Mouse (Mus musculus) hindbrain, embryonic 14.5 days (tissue): ENCODE measurements around the gene Axin1. TPM values are rescaled to one million over a fixed set of nuclear protein-coding genes. Genes with fewer than 3 reads are reported as not detected.
A peak's percentile ranks its signal among the peaks of the same experiment; 100 is the strongest.

Experiments used
- ATAC-seq: fragments of 200-750 bp; cut with Nextera tagmentation; 2 replicates; pipeline ENCODE4 v1.8.0; 2017; ENCODE audit warnings: moderate number of reproducible peaks, mild to moderate bottlenecking, moderate TSS enrichment, moderate library complexity; ENCODE audit not compliant: low FRiP score
- DNase-seq: peaks from one replicate; pipeline ENCODE4 v3.0.0-alpha.2; 2015; ENCODE audit warnings: low spot score
- H3K27ac ChIP-seq: fragments of 300-500 bp; sonication (generic); 2 replicates; pipeline ENCODE4 v1.5.1; 2014; ENCODE audit warnings: mild to moderate bottlenecking, moderate library complexity
- H3K27me3 ChIP-seq: fragments of 300-500 bp; sonication (generic); 2 replicates; pipeline ENCODE4 v1.6.1; 2014; ENCODE audit warnings: mild to moderate bottlenecking, low read length, mixed read lengths; ENCODE audit not compliant: control insufficient read depth, insufficient read depth
- H3K36me3 ChIP-seq: fragments of 300-500 bp; sonication (generic); replicated peaks from 2 replicates; pipeline ENCODE4 v1.6.1; 2014; ENCODE audit not compliant: control insufficient read depth, insufficient read depth
- H3K4me1 ChIP-seq: fragments of 300-500 bp; sonication (generic); replicated peaks from 2 replicates; pipeline ENCODE4 v1.6.1; 2014; ENCODE audit warnings: antibody characterized with exemption, low read length, mixed read lengths; ENCODE audit not compliant: control insufficient read depth, insufficient read depth
- H3K4me2 ChIP-seq: fragments of 300-500 bp; sonication (generic); replicated peaks from 2 replicates; pipeline ENCODE4 v1.6.1; 2014; ENCODE audit warnings: mild to moderate bottlenecking, moderate library complexity
- H3K4me3 ChIP-seq: fragments of 300-500 bp; sonication (generic); replicated peaks from 2 replicates; pipeline ENCODE4 v1.5.1; 2014; ENCODE audit warnings: mild to moderate bottlenecking, low read length
- H3K9ac ChIP-seq: fragments of 300-500 bp; sonication (generic); 2 replicates; pipeline ENCODE4 v1.6.1; 2014
- H3K9me3 ChIP-seq: fragments of 300-500 bp; sonication (generic); 2 replicates; pipeline ENCODE4 v1.6.1; 2016; ENCODE audit warnings: low read length; ENCODE audit not compliant: control insufficient read depth
- WGBS: fragments of 180-500 bp; shearing (Covaris S2); extraction: QIAGEN DNeasy Blood & Tissue Kit; methylation state at CpG from one replicate; pipeline ENCODE4 v1.1.7; 2014; 5-methylcytosine and 5-hydroxymethylcytosine counted together
- polyA plus RNA-seq: library from polyadenylated mRNA; unstranded; fragments of >200 nt; fragmentation: Nextera tagmentation; extraction: Ambion mirVana; gene quantifications from 2 replicates; pipeline ENCODE4 v1.2.1, GENCODE M21; 2014

The Axin1 gene
- polyA plus RNA-seq, 1 experiment from 2014 or later, result 7.0 TPM

DNA sequence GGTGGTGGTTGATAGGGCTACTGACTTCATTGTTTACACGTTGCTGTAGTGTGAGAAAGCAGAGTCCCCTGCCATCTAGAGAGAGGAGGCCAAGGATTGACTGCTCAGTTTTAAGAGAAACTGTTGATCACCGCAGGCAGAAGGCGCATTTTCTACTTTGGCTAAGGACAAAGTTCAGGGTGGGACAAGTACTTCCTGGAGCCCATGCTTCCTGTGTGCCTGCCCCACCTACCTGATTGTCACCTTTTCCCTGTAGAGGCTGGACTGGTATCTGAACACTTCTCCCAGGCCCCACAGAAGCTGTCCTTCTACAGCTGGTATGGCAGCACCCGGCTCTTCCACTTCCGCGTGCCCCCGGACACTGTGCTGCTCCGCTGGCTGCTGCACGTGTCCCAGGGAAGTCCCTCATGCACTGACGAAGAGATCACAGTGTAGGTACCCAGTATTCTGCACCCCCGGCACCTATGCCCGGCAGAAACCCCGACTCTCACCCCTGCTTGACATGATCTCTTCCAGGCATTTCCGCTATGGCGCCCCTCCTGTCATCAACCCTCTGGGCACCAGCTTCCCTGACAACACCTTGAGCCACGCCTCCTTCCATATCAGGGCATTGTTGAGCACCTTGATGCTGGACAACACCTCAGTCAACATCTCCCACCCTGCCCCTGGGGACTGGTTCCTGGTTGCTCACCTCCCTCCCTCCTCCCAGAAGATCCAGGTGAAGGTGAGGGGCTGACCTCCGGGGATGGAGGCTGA, 21.8 kb upstream of the Axin1 start:
- Histone ChIP-seq H3K9me3 (no peaks in the 10 kb centered on the region), H3K4me3 (no peak overlapping the region), H3K4me1 (peaks cover 9% of the 10 kb centered on the region; the same call in 1 of the 2 replicates), H3K9ac (no peak overlapping the region), H3K36me3 (no peaks in the 10 kb centered on the region), H3K4me2 (no peak overlapping the region), H3K27ac (no peak overlapping the region), H3K27me3 (peaks cover 42% of the 10 kb centered on the region)
- ATAC-seq (no peak), DNase-seq (no peak)
- 89% methylated on average over 17 of the region's 17 CpGs for WGBS

DNA sequence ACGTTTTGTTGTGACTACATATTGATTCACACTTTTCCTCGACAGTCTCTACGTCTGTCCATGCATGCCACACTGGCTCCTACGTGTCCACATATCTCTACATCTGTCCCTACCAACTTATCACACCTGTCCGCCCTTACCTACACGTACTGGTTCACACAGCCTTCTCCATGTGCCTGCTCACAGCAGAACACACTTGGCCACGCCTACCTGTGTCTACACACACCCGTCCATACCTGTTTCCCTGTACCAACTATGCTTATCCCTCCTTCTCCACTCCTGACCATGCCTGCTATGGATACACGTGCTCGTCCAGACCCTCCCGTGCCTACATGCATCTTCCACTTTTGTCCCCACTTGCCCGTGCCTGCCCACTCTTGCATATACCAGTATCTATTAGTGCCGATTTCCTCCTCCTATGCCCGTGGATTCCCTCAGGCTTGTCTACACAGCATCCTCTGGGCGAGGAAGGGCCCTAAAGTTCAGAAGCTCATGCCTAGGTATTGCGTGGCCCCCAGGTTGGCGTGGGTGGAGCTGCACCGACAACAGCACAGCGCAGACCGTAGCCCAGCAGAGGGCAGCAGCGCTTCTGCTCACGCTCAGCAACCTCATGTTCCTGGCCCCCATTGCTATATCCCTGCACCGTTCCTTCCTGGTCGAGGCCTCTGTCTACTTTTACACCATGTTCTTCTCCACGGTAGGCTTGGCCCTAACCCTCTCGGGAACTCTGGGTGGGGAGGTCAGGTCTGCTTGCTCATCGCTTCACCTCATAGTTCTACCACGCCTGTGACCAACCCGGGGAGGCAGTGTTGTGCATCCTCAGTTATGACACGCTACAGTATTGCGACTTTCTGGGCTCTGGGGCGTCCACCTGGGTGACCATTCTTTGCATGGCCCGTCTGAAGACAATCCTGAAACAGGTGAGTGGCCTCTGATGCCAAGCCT, 18.4 kb upstream of the Axin1 start:
- H3K4me2 ChIP-seq, result no peak overlapping the region
- peak; percentile 69 for DNase-seq
- no peak overlapping the region for H3K4me3 ChIP-seq
- H3K36me3 ChIP-seq, result no peaks in the 10 kb centered on the region
- H3K27ac ChIP-seq, result no peak overlapping the region
- WGBS, result 53% methylated on average over 33 of the region's 33 CpGs
- H3K27me3 ChIP-seq, result peaks cover 23% of the 10 kb centered on the region
- H3K9ac ChIP-seq, result no peak overlapping the region
- peak; percentile 9; the same call in 1 of the 2 replicates for ATAC-seq
- no peaks in the 10 kb centered on the region for H3K9me3 ChIP-seq
- peaks cover 12% of the 10 kb centered on the region for H3K4me1 ChIP-seq

DNA sequence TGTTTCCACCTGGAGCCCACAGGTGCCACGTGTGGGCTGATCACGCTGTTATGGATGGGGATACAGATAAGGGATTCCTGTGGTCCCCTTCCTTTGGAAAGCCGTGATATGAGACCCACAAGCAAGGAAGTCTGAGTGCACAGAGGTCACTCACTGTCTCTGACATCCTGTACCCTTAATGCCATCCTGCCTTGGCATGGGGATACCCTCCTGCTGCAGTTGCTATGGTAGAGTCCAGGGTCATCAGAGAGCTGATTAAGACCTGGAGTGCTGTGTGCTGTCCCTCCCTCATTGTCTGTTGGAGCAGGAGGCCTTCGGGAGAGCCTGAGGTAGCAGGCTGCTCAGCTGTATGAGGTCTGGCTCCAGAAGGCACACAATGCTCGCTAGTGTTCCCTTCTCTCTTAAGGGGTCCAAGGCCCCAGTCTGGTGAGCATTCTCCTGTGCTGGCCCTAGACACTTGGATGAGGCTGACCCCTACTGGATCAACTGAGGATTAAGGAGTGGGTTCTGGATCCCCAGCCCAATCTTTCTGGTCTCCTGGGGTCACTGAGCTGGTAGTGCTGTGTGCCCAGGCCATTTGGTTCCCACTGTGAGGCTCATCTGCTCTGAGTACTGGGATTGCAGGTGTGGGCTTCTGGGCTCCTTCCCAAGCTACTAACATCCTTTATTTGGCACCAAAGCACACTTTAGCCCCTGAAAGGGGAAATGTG, 15.9 kb upstream of the Axin1 start:
- Histone ChIP-seq H3K4me2 (no peak overlapping the region), H3K9ac (no peak overlapping the region), H3K9me3 (no peaks in the 10 kb centered on the region), H3K36me3 (peaks cover 25% of the 10 kb centered on the region), H3K27ac (no peak overlapping the region), H3K4me3 (no peak overlapping the region), H3K27me3 (no peaks in the 10 kb centered on the region; the same call in 1 of the 2 replicates), H3K4me1 (peaks cover 12% of the 10 kb centered on the region)
- no peak for ATAC-seq
- 55% methylated on average over 5 of the region's 5 CpGs for WGBS
- DNase-seq, result no peak

DNA sequence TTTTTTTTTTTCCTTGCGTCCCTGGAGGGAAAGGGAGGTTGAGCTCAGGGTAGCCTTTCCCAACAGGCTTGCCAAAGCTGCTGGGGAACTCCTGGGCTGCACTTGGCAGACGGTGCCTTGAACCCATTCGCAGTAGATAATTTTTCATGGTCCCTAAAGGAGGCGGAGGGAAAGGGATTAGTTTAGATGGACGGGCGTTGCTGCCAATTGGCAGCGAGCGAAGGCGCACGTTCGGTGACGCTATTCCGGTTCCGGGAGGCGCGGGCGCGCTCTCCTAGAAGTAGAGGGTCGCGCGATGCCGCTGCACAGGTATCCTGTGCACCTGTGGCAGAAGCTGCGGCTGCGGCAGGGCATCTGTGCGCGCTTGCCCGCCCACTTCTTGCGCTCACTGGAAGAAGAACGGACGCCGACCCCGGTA, 15.2 kb upstream of the Axin1 start, which contains the start of gene Mrpl28:
Mrpl28 (plus strand) TSS at position 234 of the 418 bp plus-strand sequence.
- Histone ChIP-seq H3K27me3 (no peaks in the 10 kb centered on the region), H3K9ac (peak within 1 kb of the TSS; percentile 82), H3K27ac (0 out of 2 replicates have a peak within 1 kb of the TSS, but pooled peaks have one; percentile 15), H3K4me2 (peak within 1 kb of the TSS; percentile 65), H3K9me3 (no peaks in the 10 kb centered on the region), H3K4me1 (peaks cover 12% of the 10 kb centered on the region), H3K4me3 (peak within 1 kb of the TSS; percentile 86), H3K36me3 (peaks cover 32% of the 10 kb centered on the region)
- peak; percentile 89 for ATAC-seq
- under 1% methylated on average over 32 of the region's 32 CpGs for whole genome bisulfite sequencing
- DNase-seq, result peak; percentile 99

DNA sequence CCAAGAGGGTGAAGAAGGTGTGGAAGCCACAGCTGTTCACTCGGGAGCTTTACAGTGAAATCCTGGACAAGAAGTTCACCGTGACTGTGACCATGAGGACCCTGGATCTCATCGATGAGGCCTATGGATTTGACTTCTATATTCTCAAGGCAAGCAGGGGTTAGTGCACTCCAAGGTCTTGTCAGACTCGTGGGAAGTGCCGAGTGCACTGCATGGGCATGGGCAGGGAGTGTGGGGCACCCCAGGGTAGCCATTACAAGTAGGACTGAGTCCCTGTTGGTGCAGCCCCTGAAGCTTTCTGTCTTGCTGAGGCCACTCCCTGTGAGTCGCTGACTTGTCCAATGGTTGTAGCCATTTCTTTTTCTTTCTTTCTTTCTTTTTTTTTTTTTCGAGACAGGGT, 13.9 kb upstream of the Axin1 start:
- 88% methylated on average over 7 of the region's 7 CpGs for WGBS
- DNase-seq (no peak), ATAC-seq (no peak)
- Histone ChIP-seq H3K27ac (no peak overlapping the region), H3K4me3 (peak overlapping the region; percentile 86), H3K4me1 (peaks cover 12% of the 10 kb centered on the region), H3K4me2 (peak overlapping the region; percentile 65), H3K36me3 (peaks cover 44% of the 10 kb centered on the region), H3K9ac (peak overlapping the region; percentile 82; the same call in 1 of the 2 replicates), H3K27me3 (no peaks in the 10 kb centered on the region), H3K9me3 (no peaks in the 10 kb centered on the region)

DNA sequence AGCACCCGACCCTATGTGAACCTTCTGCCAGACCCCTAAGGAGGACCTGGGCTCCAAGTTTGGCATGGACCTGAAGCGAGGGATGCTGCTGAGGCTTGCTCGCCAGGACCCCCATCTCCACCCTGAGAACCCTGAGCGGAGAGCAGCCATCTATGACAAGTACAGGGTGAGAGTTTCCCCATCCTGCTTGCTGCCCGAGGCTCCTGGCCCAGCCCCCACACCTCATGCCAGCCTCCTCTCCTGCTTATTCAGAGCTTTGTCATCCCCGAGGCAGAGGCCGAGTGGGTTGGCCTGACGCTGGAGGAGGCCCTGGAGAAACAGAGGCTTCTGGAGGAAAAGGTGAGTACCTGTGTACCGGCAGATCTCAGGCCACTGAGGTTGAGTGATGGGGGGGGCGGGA, 13.3 kb upstream of the Axin1 start:
- Histone ChIP-seq H3K4me3 (no peak overlapping the region), H3K9ac (no peak overlapping the region), H3K36me3 (peaks cover 51% of the 10 kb centered on the region), H3K27me3 (no peaks in the 10 kb centered on the region), H3K4me2 (no peak overlapping the region), H3K4me1 (peaks cover 10% of the 10 kb centered on the region), H3K27ac (no peak overlapping the region), H3K9me3 (no peaks in the 10 kb centered on the region)
- WGBS, result 94% methylated on average over 10 of the region's 10 CpGs
- DNase-seq (no peak), ATAC-seq (no peak)

DNA sequence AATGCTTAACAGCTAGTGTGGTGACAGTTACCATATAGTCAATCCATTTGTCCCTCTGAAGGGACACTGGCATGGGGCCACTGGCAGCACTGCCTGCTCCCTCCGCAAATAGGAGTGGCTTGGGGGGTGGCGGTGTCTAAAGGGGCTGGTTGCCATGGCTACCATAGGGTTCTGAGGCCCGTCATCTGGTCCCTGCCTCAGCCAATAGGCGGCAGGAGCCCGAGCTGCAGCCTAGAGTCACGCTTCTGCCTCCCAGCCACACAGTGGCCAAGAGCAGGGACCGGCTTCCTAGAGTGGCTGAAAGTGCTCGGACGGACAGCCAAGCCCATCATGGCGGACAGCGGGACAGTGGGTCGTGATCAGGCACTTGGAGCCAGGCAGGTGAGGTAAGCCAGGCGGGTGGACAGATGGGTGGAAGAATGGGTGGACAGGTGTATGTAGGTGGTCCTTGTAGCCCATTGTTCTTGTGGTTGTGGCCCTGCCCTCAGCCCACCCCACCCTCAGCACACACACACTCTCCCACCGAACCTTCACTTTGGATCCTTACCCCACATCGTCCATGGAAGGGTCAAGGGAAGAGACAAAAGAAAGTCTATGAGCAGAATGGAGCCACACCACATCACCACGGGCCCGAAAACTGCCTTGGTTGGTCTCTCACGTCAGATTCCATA, 7.3 kb upstream of the Axin1 start:
- DNase-seq, result no peak
- WGBS, result 67% methylated on average over 18 of the region's 18 CpGs
- H3K27ac ChIP-seq, result 0 out of 2 replicates have a peak overlapping the region, but pooled peaks have one; percentile 14
- peaks cover 40% of the 10 kb centered on the region for H3K36me3 ChIP-seq
- peak overlapping the region; percentile 16; the same call in 1 of the 2 replicates for H3K4me3 ChIP-seq
- H3K9me3 ChIP-seq, result no peaks in the 10 kb centered on the region
- H3K4me1 ChIP-seq, result no peaks in the 10 kb centered on the region
- H3K4me2 ChIP-seq, result no peak overlapping the region; the same call in 1 of the 2 replicates
- H3K9ac ChIP-seq, result no peak overlapping the region
- no peaks in the 10 kb centered on the region for H3K27me3 ChIP-seq
- ATAC-seq, result no peak
